Mouse (Mus musculus) bone marrow macrophage, adult 2 months (primary cell): ENCODE results near the gene Apeh.

Experiments
- CTCF ChIP-seq: IDR thresholded peaks from 2 replicates; pipeline ENCODE4 v1.5.1; 2012; ENCODE audit warnings: low read depth, mild to moderate bottlenecking, low read length, moderate library complexity
- POLR2A ChIP-seq: IDR thresholded peaks from 2 replicates; pipeline ENCODE4 v1.6.1; 2012; ENCODE audit warnings: mild to moderate bottlenecking, low read depth, low read length, borderline replicate concordance

- TF ChIP-seq POLR2A (no peak), CTCF (no peak)
Observed at GRCm38 (mm10) chr9:108104766-108105548, 10.6 kb upstream of the Apeh start.
